Mouse (Mus musculus) megakaryocyte, adult 5-6 weeks (primary cell): Measurements from ENCODE around the gene Rln3. TPM values are rescaled to one million over a fixed set of nuclear protein-coding genes. Genes with fewer than 3 reads are reported as not detected.

ENCODE experiments used
- ATAC-seq: 2 replicates; pipeline ENCODE4 v1.8.0; 2016; ENCODE audit warnings: mild to moderate bottlenecking, inconsistent platforms; ENCODE audit not compliant: poor library complexity, severe bottlenecking
- total RNA-seq, 2 experiments: library from RNA; stranded (forward) in 1 of 2; stranded (reverse) in 1 of 2; fragments of 153-499, 151-499 nt in 1 of 2; fragments of 221-1000, 200-1000 nt in 1 of 2; gene quantifications; 2 replicates each; pipeline versions ENCODE4 v1.2.3 to v1.2.4; 2015 to 2017

Gene Rln3
- total RNA-seq, 2 experiments from 2014 or later: not detected

- ATAC-seq: peak; percentile 67
Measured at GRCm38 (mm10) chr8:83998231-83999056, 46.4 kb downstream of the Rln3 start.

- no peak for ATAC-seq
Measured at GRCm38 (mm10) chr8:83997511-83998141, 47.2 kb downstream of the Rln3 start, which contains the start of gene Samd1. Gene Samd1 (plus strand): TSS chr8:83997672.

GRCm38 (mm10) chr8:83996567-83997505, 48.0 kb downstream of the Rln3 start:
- ATAC-seq: peak; percentile 76

GRCm38 (mm10) chr8:83995973-83996372, 48.8 kb downstream of the Rln3 start:
- no peak for ATAC-seq

- ATAC-seq: no peak
Measured at GRCm38 (mm10) chr8:83994030-83994429, 50.8 kb downstream of the Rln3 start.

Other genes with a start within 250 kb of the Rln3 start
- gene Adgrl1, start 144.9 kb downstream of the Rln3 start, total RNA-seq (2015): 2.4 and 3.6 TPM in 2 replicates
- gene Adgrl1, start 144.9 kb downstream of the Rln3 start, total RNA-seq (2017): 1.7 TPM in 2 replicates
- 0.09 and 0.31 TPM in 2 replicates for gene Gm10644, start 89.8 kb downstream of the Rln3 start, total RNA-seq (2015)
- 0.40 and 0.94 TPM in 2 replicates for gene Gm10644, start 89.8 kb downstream of the Rln3 start, total RNA-seq (2017)
- gene Asf1b, start 89.5 kb downstream of the Rln3 start, total RNA-seq (2015): 87.3 and 95.0 TPM in 2 replicates
- gene Asf1b, start 89.5 kb downstream of the Rln3 start, total RNA-seq (2017): 68.5 and 71.1 TPM in 2 replicates
- gene Prkaca, start 72.0 kb downstream of the Rln3 start, total RNA-seq (2015): 19.6 and 21.6 TPM in 2 replicates
- 17.7 and 17.9 TPM in 2 replicates for gene Prkaca, start 72.0 kb downstream of the Rln3 start, total RNA-seq (2017)
- gene Samd1, start 47.3 kb downstream of the Rln3 start, total RNA-seq (2015): 63.0 and 69.1 TPM in 2 replicates
- gene Samd1, start 47.3 kb downstream of the Rln3 start, total RNA-seq (2017): 46.6 and 48.4 TPM in 2 replicates
- gene 1700067K01Rik, start 43.5 kb downstream of the Rln3 start, total RNA-seq (2015): 0.16 TPM in 1 of 2 replicates, not detected in the other
- gene 1700067K01Rik, start 43.5 kb downstream of the Rln3 start, total RNA-seq (2017): 0.41 TPM in 1 of 2 replicates, not detected in the other
- not detected in 2 replicates for gene 2210011C24Rik, start 32.8 kb downstream of the Rln3 start, total RNA-seq (2015)
- not detected in 2 replicates for gene 2210011C24Rik, start 32.8 kb downstream of the Rln3 start, total RNA-seq (2017)
- gene Palm3, start 23.5 kb downstream of the Rln3 start, total RNA-seq (2015): not detected in 2 replicates
- not detected in 2 replicates for gene Palm3, start 23.5 kb downstream of the Rln3 start, total RNA-seq (2017)
- 1.5 and 2.2 TPM in 2 replicates for gene Il27ra, start 2.4 kb downstream of the Rln3 start, total RNA-seq (2015)
- 0.12 and 0.73 TPM in 2 replicates for gene Il27ra, start 2.4 kb downstream of the Rln3 start, total RNA-seq (2017)
- gene Gm10643, start 20.1 kb upstream of the Rln3 start, total RNA-seq (2015): 1.0 and 1.4 TPM in 2 replicates
- gene Gm10643, start 20.1 kb upstream of the Rln3 start, total RNA-seq (2017): 1.7 and 2.4 TPM in 2 replicates
- gene Rfx1, start 21.8 kb upstream of the Rln3 start, total RNA-seq (2015): 9.9 and 10.6 TPM in 2 replicates
- gene Rfx1, start 21.8 kb upstream of the Rln3 start, total RNA-seq (2017): 4.2 and 5.3 TPM in 2 replicates
- 11.3 and 13.6 TPM in 2 replicates for gene Dcaf15, start 59.8 kb upstream of the Rln3 start, total RNA-seq (2015)
- 14.8 and 16.4 TPM in 2 replicates for gene Dcaf15, start 59.8 kb upstream of the Rln3 start, total RNA-seq (2017)
- gene Podnl1, start 81.0 kb upstream of the Rln3 start, total RNA-seq (2015): 0.21 and 0.65 TPM in 2 replicates
- gene Podnl1, start 81.0 kb upstream of the Rln3 start, total RNA-seq (2017): 0.12 and 0.62 TPM in 2 replicates
- 9.0 and 12.9 TPM in 2 replicates for gene Cc2d1a, start 102.9 kb upstream of the Rln3 start, total RNA-seq (2015)
- gene Cc2d1a, start 102.9 kb upstream of the Rln3 start, total RNA-seq (2017): 5.8 and 9.8 TPM in 2 replicates
- 0.07 and 0.09 TPM in 2 replicates for gene 4930432K21Rik, start 103.0 kb upstream of the Rln3 start, total RNA-seq (2015)
- 0.37 and 1.8 TPM in 2 replicates for gene 4930432K21Rik, start 103.0 kb upstream of the Rln3 start, total RNA-seq (2017)
- gene Nanos3, start 140.2 kb upstream of the Rln3 start, total RNA-seq (2015): not detected in 2 replicates
- gene Nanos3, start 140.2 kb upstream of the Rln3 start, total RNA-seq (2017): not detected in 2 replicates
- 6.2 and 6.5 TPM in 2 replicates for gene Zswim4, start 192.1 kb upstream of the Rln3 start, total RNA-seq (2015)
- 8.9 and 9.4 TPM in 2 replicates for gene Zswim4, start 192.1 kb upstream of the Rln3 start, total RNA-seq (2017)
- 169 and 188 TPM in 2 replicates for gene D8Ertd738e, start 204.7 kb upstream of the Rln3 start, total RNA-seq (2015)
- gene D8Ertd738e, start 204.7 kb upstream of the Rln3 start, total RNA-seq (2017): 99.7 and 113 TPM in 2 replicates
- 11.6 and 13.5 TPM in 2 replicates for gene Mri1, start 212.3 kb upstream of the Rln3 start, total RNA-seq (2015)
- gene Mri1, start 212.3 kb upstream of the Rln3 start, total RNA-seq (2017): 4.0 and 4.9 TPM in 2 replicates
- 18.7 and 22.8 TPM in 2 replicates for gene Ccdc130, start 225.4 kb upstream of the Rln3 start, total RNA-seq (2015)
- gene Ccdc130, start 225.4 kb upstream of the Rln3 start, total RNA-seq (2017): 17.8 and 22.5 TPM in 2 replicates